In genomic region chr13:21304483-21305066, GRCm38 (mm10) we compare ENCODE assay signal across 23 mouse cellular contexts. TPM values are rescaled to one million over a fixed set of nuclear protein-coding genes. Genes with fewer than 3 reads are reported as not detected.
"Had no signal": no experiment of that assay in that cellular context is flagged by ENCODE, and none has a peak within 500 bp of the region (broad histone marks: within the 10 kb centered on the region; RNA-seq: fewer than 3 reads in every experiment).

No protein-coding gene starts in this region.

- H3K36me3 ChIP-seq: limb, embryonic 12.5 days; limb, embryonic 15.5 days; neural tube, embryonic 12.5 days; neural tube, embryonic 15.5 days; stomach, embryonic 15.5 days had no signal

- H3K27ac ChIP-seq: limb, embryonic 12.5 days; limb, embryonic 15.5 days; liver, embryonic 14.5 days; neural tube, embryonic 12.5 days; neural tube, embryonic 15.5 days; stomach, embryonic 15.5 days had no signal

- H3K9ac ChIP-seq: limb, embryonic 12.5 days; limb, embryonic 15.5 days; liver, embryonic 14.5 days; liver, postnatal 0 days; lung, embryonic 14.5 days; neural tube, embryonic 12.5 days; neural tube, embryonic 15.5 days; stomach, embryonic 15.5 days had no signal

- H3K27me3 ChIP-seq: limb, embryonic 12.5 days; limb, embryonic 15.5 days; neural tube, embryonic 12.5 days; neural tube, embryonic 15.5 days; stomach, embryonic 15.5 days had no signal

- H3K4me1 ChIP-seq: limb, embryonic 12.5 days; limb, embryonic 15.5 days; neural tube, embryonic 12.5 days; neural tube, embryonic 15.5 days; stomach, embryonic 15.5 days had no signal

- DNase-seq: kidney, adult 9 months; kidney, postnatal 36 days; left cerebral cortex, postnatal 4 days; liver, postnatal 0 days; lung, embryonic 14.5 days; midbrain, embryonic 14.5 days; right cerebral cortex, adult 18-20 months; right cerebral cortex, postnatal 14 days; right cerebral cortex, postnatal 4 days; thymus, postnatal 25 days had no signal

- H3K9me3 ChIP-seq: limb, embryonic 12.5 days; limb, embryonic 15.5 days; megakaryocyte, embryonic 14.5 days; neural tube, embryonic 12.5 days; neural tube, embryonic 15.5 days; stomach, embryonic 15.5 days had no signal

- H3K4me2 ChIP-seq: limb, embryonic 12.5 days; limb, embryonic 15.5 days; liver, embryonic 11.5 days; lung, embryonic 14.5 days; midbrain, embryonic 11.5 days; neural tube, embryonic 12.5 days; neural tube, embryonic 15.5 days; stomach, embryonic 15.5 days had no signal

- ATAC-seq: intestine, postnatal 0 days; liver, postnatal 0 days; lung, postnatal 0 days had no signal

- H3K4me3 ChIP-seq: limb, embryonic 12.5 days; limb, embryonic 15.5 days; megakaryocyte, embryonic 14.5 days; neural tube, embryonic 12.5 days; neural tube, embryonic 15.5 days; stomach, embryonic 15.5 days had no signal

RNA-seq across cellular contexts. Expression of gene Gpx6, which starts 7.3 kb away (rescaled TPM):
- polyA plus RNA-seq: intestine, postnatal 0 days; liver, embryonic 11.5 days; lung, embryonic 14.5 days; midbrain, embryonic 11.5 days; midbrain, embryonic 14.5 days; stomach, embryonic 15.5 days had no signal

RNA-seq across cellular contexts. Expression of gene Gpx5, which starts 12.0 kb away (rescaled TPM):
- polyA plus RNA-seq: intestine, embryonic 14.5 days; intestine, postnatal 0 days; limb, embryonic 12.5 days; limb, embryonic 15.5 days; liver, embryonic 11.5 days; liver, embryonic 14.5 days; liver, postnatal 0 days; lung, embryonic 14.5 days; lung, postnatal 0 days; midbrain, embryonic 11.5 days; midbrain, embryonic 14.5 days; neural tube, embryonic 12.5 days; neural tube, embryonic 15.5 days; stomach, embryonic 15.5 days; thymus, postnatal 0 days had no signal

RNA-seq across cellular contexts. Expression of gene Olfr1367, which starts 42.1 kb away (rescaled TPM):
- polyA plus RNA-seq: intestine, embryonic 14.5 days; intestine, postnatal 0 days; limb, embryonic 12.5 days; limb, embryonic 15.5 days; liver, embryonic 11.5 days; liver, embryonic 14.5 days; liver, postnatal 0 days; lung, embryonic 14.5 days; lung, postnatal 0 days; midbrain, embryonic 11.5 days; midbrain, embryonic 14.5 days; neural tube, embryonic 12.5 days; neural tube, embryonic 15.5 days; stomach, embryonic 15.5 days; thymus, postnatal 0 days had no signal
